Mouse (Mus musculus): ENCODE data around the gene Tpst1. TPM values are rescaled to one million over a fixed set of nuclear protein-coding genes. Genes with fewer than 3 reads are reported as not detected.

Gene Tpst1
- total RNA-seq, 1 experiment from 2014 or later = 7.8 TPM

DNA sequence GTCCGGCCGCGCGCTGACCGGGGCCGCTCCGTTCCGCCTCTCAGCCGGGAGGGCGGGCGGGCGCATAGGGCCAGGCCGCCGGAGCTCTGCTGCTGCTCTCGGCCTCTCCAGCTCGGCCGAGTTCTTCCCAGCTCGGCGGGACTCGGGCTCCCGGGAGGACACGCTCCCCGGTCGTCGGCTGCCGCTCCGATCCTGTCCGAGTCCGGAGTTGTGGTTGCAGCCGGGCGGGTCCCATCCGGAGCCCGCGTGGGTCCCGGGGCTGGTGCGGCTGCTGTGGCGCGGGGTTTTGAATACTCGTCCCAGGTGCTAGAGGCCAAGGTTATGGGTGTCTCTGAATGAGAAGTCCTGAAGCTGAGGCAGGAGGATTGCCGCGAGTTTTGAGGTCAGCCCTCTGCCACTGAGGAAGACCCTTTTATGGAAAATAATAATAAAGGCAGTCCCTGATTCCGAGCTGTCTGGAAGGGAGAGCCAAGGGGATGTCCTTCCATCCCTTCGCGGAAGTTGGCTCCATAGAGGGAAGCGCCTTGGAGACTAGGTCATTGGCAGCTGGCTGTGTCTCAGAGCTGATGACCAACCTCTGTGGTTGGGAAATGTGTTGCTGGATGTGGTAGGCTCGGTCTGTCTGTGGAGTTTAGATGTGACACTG is 99.0 kb downstream of the Tpst1 start:
- ATAC-seq (replicated peaks; ENCODE audit: low read depth, poor library complexity, severe bottlenecking) = peak; percentile 63

DNA sequence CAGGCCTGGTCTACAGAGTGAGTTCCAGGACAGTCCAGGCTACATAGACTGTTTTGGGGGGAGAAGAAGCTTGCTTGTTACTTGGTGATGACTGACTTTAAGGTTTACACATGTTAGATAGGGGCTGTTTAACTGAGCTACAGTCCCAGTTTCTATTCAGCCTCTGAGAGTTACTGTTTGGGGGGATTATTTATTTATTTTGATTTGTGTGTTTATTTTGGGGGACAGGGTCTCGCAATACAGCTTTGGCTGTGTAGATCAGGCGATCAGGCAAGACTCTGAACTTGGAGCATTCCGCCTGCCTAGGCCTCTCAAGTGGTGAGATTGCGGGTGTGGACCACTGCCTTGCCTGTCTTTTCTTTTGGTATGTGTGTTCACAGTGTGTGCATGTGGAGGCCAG is 99.9 kb downstream of the Tpst1 start:
- no peak for ATAC-seq (replicated peaks; ENCODE audit: low read depth, poor library complexity, severe bottlenecking)

DNA sequence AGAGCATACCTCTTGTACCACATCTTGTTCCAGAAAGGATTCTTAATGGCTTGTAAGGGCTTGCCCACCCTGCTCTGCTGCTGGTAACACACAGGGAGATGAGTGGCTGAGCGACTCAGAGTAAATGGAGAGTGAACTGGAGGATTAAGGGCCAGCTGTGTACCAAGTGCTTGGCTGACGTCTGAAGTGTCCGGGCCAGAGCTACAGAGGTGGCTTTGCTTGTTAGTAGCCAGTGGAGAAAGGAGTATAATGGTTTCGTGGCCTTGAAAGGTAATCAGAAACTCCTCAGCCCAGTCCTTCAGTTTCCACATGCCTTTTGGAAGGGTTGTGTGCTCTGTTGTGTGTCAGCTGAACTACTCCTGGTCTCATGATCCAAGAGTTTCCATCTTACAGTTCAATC is 104.7 kb downstream of the Tpst1 start:
- ATAC-seq (replicated peaks; ENCODE audit: low read depth, poor library complexity, severe bottlenecking) = no peak

DNA sequence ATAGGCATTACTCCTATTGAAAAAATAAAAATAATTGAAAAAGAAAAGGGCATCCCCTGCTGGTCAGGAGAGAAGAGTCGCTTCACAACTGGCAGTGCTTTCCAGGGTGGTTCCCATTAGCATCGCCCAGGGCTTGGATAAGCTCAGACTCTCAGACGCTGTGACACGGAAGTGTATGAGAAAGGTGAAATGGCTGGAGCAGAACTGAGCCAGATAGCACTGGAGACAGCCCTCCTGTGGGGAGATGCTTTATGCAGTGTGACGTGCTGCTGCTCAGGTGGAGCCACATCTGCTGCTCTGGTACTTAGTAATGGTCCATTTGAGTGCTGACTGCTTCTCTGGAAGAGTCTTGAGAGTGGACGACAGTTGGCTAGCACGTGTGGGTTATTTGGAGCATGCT is 107.2 kb downstream of the Tpst1 start:
- 0 out of 2 replicates have a peak, but pooled peaks have one; percentile 26 for ATAC-seq (replicated peaks; ENCODE audit: low read depth, poor library complexity, severe bottlenecking)

DNA sequence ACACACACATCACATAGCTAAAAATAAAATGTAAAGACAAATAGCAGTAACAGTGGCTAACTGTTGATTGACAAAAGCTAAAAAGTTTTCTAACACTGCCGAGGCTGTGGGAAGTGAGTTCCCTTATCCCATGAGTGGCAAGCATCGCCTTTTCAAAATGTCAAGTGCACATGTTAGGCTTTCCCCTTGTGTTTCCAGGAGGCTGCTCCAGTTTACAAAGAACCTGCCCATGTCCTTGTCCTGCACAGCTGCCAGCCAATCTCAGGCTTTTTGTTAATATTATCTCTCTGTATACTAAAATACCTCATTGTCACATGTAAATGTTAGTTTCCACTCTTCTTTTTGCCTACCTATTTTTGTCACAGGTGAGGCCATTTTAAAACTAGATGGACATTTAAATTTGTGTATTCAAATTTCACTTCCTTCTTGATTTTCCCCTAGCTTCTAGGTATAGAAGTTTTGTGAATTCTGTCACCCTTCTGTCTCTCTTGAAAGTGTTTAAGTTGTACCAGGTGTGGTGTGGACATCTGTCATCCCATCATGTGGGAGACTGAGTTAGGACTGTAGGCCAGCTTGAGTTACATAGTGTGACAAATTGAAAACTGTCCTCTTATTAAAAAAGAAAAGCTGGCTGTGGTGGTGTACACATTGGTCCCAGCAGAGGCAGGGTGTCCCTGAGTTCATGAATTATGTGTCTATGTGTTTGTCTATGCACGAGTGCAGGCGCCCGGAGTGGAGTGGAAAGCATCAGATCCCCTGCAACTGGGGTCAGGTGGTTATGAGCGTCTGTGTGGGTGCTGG is 108.8 kb downstream of the Tpst1 start:
- ATAC-seq (replicated peaks; ENCODE audit: low read depth, poor library complexity, severe bottlenecking) = no peak

DNA sequence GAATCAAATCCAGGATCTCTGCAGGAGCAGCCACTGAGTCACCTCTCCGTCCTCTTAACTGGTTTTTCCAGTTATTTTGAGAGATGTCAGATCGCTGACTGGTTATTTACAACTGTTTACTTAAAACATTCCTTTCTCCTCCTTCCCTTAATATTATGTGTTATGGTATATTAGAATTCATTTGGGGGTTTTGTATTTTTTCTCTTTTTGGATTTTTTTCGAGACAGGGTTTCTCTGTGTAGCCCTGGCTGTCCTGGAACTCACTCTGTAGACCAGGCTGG is 109.4 kb downstream of the Tpst1 start:
- ATAC-seq (replicated peaks; ENCODE audit: low read depth, poor library complexity, severe bottlenecking) = no peak

DNA sequence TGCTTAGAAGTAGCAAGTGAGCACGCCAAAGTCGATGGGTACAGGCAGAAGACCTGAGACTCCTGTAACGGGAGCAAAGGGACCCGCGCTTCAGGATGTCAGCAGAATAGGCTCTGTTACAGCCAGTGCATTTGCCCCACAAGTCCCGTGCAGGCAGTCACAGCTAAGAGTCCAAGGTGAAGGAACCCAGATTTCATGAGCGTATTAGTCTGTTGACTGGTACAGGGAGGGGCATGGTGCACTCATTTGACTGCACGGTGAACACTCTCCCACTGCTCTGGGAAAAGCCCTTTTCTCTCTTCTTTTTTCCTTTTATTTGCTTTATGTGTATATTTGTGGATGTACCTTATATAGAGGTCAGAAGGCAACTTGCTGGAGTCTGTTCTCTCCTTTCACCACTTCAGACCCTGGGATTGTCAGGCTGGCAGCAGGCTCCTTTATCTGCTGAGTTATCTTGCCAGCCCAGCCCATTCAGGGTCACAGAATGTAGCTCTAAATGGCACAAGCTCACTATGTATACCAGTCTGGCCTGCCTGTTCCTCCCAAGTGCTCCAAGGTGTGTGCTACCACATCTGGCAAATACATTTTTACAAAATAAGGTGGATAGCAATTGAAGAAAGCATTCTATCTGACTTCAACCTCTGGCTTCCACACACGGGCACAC is 111.2 kb downstream of the Tpst1 start:
- ATAC-seq (replicated peaks; ENCODE audit: low read depth, poor library complexity, severe bottlenecking) = peak; percentile 41; the same call in 1 of the 2 replicates

DNA sequence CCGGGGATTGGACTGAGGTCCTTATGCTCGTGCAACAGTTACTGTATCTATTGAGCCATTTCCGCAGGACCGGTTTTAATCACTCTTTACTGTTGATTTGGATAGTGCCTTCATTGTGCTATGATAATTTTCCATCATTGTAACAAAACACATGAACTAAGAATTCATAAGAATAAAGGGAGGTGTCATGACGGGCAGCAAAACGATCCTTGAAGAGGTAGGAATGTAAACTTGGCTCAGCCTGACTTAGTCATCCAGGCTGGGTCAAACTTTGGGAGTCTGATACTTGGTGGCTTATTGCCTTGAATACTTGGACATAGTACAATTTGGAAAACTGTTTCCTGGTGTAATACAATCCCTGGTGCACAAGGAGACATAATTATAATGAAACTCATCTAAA is 112.2 kb downstream of the Tpst1 start:
- no peak for ATAC-seq (replicated peaks; ENCODE audit: low read depth, poor library complexity, severe bottlenecking)

Other genes starting within 250 kb of the Tpst1 start
- 12.7 and 15.8 TPM in 2 replicates for gene Sumf2, start 226.3 kb upstream of the Tpst1 start, total RNA-seq (2017)
- 210 and 211 TPM in 2 replicates for gene Chchd2, start 185.9 kb upstream of the Tpst1 start, total RNA-seq (2017)
- 3.7 and 8.4 TPM in 2 replicates for gene Zbed5, start 177.6 kb upstream of the Tpst1 start, total RNA-seq (2017)
- gene Phkg1, start 174.8 kb upstream of the Tpst1 start, total RNA-seq (2017) = 0.09 and 1.1 TPM in 2 replicates
- gene Nupr1l, start 164.8 kb upstream of the Tpst1 start, total RNA-seq (2017) = 0.68 and 1.6 TPM in 2 replicates
- gene Vkorc1l1, start 131.4 kb upstream of the Tpst1 start, total RNA-seq (2017) = 39.8 and 42.5 TPM in 2 replicates
- gene Gusb, start 70.3 kb upstream of the Tpst1 start, total RNA-seq (2017) = 50.5 and 61.8 TPM in 2 replicates
- 16.8 and 25.2 TPM in 2 replicates for gene Asl, start 44.1 kb upstream of the Tpst1 start, total RNA-seq (2017)
- gene Crcp, start 44.0 kb upstream of the Tpst1 start, total RNA-seq (2017) = 40.0 and 42.2 TPM in 2 replicates
- gene Kctd7, start 71.5 kb downstream of the Tpst1 start, total RNA-seq (2017) = 2.3 and 9.3 TPM in 2 replicates
- gene Rabgef1, start 98.5 kb downstream of the Tpst1 start, total RNA-seq (2017) = 32.4 and 34.3 TPM in 2 replicates
- 42.8 and 55.1 TPM in 2 replicates for gene Tmem248, start 143.8 kb downstream of the Tpst1 start, total RNA-seq (2017)
- 107 and 134 TPM in 2 replicates for gene Sbds, start 182.2 kb downstream of the Tpst1 start, total RNA-seq (2017)
- 35.8 and 43.0 TPM in 2 replicates for gene Tyw1, start 182.3 kb downstream of the Tpst1 start, total RNA-seq (2017)

Data from common myeloid progenitor, adult 5-6 weeks (primary cell).